Mouse (Mus musculus): ENCODE results near the gene 1700074P13Rik.
"Not testable (repeated sequence)": the region's sequence is repeated elsewhere in the genome, so short reads cannot be mapped to it uniquely, and the experiment has no call there.

Gene 1700074P13Rik

GRCm38 (mm10) chr6:40940457-40940856 lies at the start of gene 1700074P13Rik:
1700074P13Rik (minus strand) TSS chr6:40940557.
- no peak for DNase-seq (ENCODE audit: low spot score in 2 of 2)

DNA sequence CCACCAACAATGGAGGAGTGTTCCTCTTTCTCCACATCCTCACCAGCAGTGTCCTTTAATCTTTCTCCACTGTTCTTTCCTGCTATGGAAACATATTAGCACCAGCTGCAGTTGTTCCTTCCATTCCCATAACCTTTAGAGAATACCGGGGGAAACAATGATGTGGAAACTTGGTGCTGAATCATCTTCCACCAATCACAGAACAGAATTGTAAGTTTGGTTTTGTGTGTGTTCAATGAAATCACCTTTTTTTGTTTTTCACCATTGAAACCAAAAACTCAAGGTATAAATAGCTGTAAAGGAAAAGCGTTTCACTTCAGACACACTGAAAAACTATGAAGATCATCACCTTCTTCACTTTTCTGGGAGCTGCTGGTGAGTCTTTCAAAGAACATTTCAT lies 24.1 kb upstream of the 1700074P13Rik start, which contains the start of gene 1810009J06Rik:
Gene 1810009J06Rik (plus strand): TSS at position 301 of the 400 bp plus-strand sequence.
- not testable (repeated sequence) for DNase-seq (ENCODE audit: low spot score in 2 of 2)

GRCm38 (mm10) chr6:40953716-40954115 lies 13.4 kb upstream of the 1700074P13Rik start:
- DNase-seq (ENCODE audit: low spot score in 2 of 2): no peak

GRCm38 (mm10) chr6:40951770-40952169 lies 11.4 kb upstream of the 1700074P13Rik start, which contains the start of gene Gm4744:
Gm4744 (minus strand) TSS chr6:40951870.
- no peak for DNase-seq (ENCODE audit: low spot score in 2 of 2)

DNA sequence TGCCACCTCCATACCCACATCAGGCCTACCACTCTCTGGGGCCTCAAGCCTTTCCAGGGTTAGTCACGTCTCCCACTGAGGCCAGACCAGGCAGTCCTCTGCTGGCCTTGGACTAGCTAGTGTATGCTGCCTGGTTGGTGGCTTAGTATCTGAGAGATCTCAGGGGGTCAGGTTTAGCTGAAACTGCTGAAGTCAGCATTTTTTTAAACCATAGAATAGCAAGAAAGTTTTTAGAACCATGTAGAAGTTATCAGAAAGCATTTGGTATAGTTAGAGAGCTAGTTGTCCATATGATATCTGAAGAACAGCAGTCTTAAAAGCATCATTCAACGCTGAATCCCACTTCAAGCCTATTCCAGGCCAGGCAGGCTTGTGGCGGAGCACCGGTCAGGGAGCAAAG lies 20.4 kb downstream of the 1700074P13Rik start:
- DNase-seq (ENCODE audit: low spot score in 2 of 2): no peak

GRCm38 (mm10) chr6:40900287-40900686 lies 40.1 kb downstream of the 1700074P13Rik start, which contains the start of gene Prss58:
Prss58 (minus strand) TSS chr6:40900387.
- no peak for DNase-seq (ENCODE audit: low spot score in 2 of 2)

GRCm38 (mm10) chr6:40894716-40895115 lies 45.6 kb downstream of the 1700074P13Rik start:
- DNase-seq (ENCODE audit: low spot score in 2 of 2): no peak

- DNase-seq (ENCODE audit: low spot score in 2 of 2): peak; percentile 59 to 66
Measured at GRCm38 (mm10) chr6:40893577-40893976, 46.8 kb downstream of the 1700074P13Rik start.

- DNase-seq (ENCODE audit: low spot score in 2 of 2): no peak
Measured at GRCm38 (mm10) chr6:40891754-40892153, 48.6 kb downstream of the 1700074P13Rik start.

DNA sequence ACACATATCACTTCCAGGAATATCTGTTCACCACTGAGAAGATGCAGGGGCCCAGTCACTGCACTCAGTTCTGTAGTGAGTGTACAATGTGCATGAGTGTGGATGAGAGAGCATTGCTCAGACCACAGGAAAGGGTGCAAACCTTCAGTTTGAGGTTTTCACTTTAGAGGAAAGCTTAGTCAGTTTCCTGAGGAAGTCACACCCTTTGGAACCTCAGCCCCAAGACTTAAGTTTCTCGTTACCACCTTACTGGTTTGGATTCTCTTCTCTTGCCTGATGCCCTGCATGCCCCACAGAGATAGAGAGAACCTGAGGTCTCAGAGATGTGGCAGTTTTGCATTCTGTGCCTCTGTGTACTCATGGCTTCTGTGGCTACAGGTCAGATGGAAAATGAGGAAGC lies 49.4 kb downstream of the 1700074P13Rik start:
- DNase-seq (ENCODE audit: low spot score in 2 of 2): peak; percentile 66 to 82

DNA sequence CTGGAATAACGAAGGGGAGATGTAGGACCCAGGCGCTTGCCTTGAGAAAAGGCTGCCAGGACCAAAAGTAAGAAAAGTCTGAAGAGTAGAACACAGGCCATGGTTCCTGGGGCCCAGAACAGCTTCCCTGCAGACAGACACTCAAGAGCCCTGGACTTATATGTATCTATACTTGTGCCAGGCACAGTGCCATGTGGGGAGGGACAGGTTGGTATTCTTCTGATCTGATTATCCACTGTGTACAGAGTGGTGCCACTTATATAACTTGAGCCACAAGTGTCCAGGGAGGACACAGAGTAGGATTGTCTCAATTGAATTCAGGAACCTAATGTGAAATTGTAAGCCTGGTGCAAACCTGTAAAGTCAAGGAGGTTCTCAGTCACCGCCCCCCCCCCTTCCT lies 53.0 kb downstream of the 1700074P13Rik start, which contains the start of gene Moxd2:
Gene Moxd2 (minus strand): TSS at position 101 of the 400 bp plus-strand sequence.
- DNase-seq (ENCODE audit: low spot score in 2 of 2): no peak

All from natural killer cell, adult 2 months (primary cell).